Mouse (Mus musculus): ENCODE data around the gene Syn3. TPM values are rescaled to one million over a fixed set of nuclear protein-coding genes. Genes with fewer than 3 reads are reported as not detected.
"Not testable (repeated sequence)": the region's sequence is repeated elsewhere in the genome, so short reads cannot be mapped to it uniquely, and the experiment has no call there.

Gene Syn3
- total RNA-seq, 2 experiments from 2014 or later: 0.62 TPM; not detected in 1

- ATAC-seq (replicated peaks; ENCODE audit: poor library complexity): peak; percentile 80
Observed at GRCm38 (mm10) chr10:86473637-86474154, 25.0 kb downstream of the Syn3 start.

GRCm38 (mm10) chr10:86468612-86469546 is 29.8 kb downstream of the Syn3 start:
- ATAC-seq (replicated peaks; ENCODE audit: poor library complexity): peak; percentile 45; the same call in 1 of the 2 replicates

GRCm38 (mm10) chr10:86463538-86464199 is 35.0 kb downstream of the Syn3 start:
- ATAC-seq (replicated peaks; ENCODE audit: poor library complexity): peak; percentile 95

GRCm38 (mm10) chr10:86459643-86460042 is 39.1 kb downstream of the Syn3 start:
- no peak for ATAC-seq (replicated peaks; ENCODE audit: poor library complexity)

- no peak for ATAC-seq (replicated peaks; ENCODE audit: poor library complexity)
Observed at GRCm38 (mm10) chr10:86457665-86458209, 41.0 kb downstream of the Syn3 start.

- no peak for ATAC-seq (replicated peaks; ENCODE audit: poor library complexity)
Observed at GRCm38 (mm10) chr10:86457195-86457594, 41.5 kb downstream of the Syn3 start.

GRCm38 (mm10) chr10:86455296-86456055 is 43.2 kb downstream of the Syn3 start:
- no peak for ATAC-seq (replicated peaks; ENCODE audit: poor library complexity)

GRCm38 (mm10) chr10:86452326-86452995 is 46.2 kb downstream of the Syn3 start:
- ATAC-seq (replicated peaks; ENCODE audit: poor library complexity): peak; percentile 95

GRCm38 (mm10) chr10:86451294-86451693 is 47.4 kb downstream of the Syn3 start:
- ATAC-seq (replicated peaks; ENCODE audit: poor library complexity): no peak

- ATAC-seq (replicated peaks; ENCODE audit: poor library complexity): no peak
Observed at GRCm38 (mm10) chr10:86446649-86447048, 52.0 kb downstream of the Syn3 start.

GRCm38 (mm10) chr10:86445207-86445606 is 53.5 kb downstream of the Syn3 start:
- ATAC-seq (replicated peaks; ENCODE audit: poor library complexity): 0 out of 2 replicates have a peak, but pooled peaks have one; percentile 26

GRCm38 (mm10) chr10:86444665-86445064 is 54.0 kb downstream of the Syn3 start:
- ATAC-seq (replicated peaks; ENCODE audit: poor library complexity): no peak

- ATAC-seq (replicated peaks; ENCODE audit: poor library complexity): no peak
Observed at GRCm38 (mm10) chr10:86441765-86442164, 56.9 kb downstream of the Syn3 start.

- no peak for ATAC-seq (replicated peaks; ENCODE audit: poor library complexity)
Observed at GRCm38 (mm10) chr10:86439640-86440039, 59.1 kb downstream of the Syn3 start.

GRCm38 (mm10) chr10:86437294-86437693 is 61.4 kb downstream of the Syn3 start:
- no peak for ATAC-seq (replicated peaks; ENCODE audit: poor library complexity)

- ATAC-seq (replicated peaks; ENCODE audit: poor library complexity): not testable (repeated sequence)
Observed at GRCm38 (mm10) chr10:86435006-86435405, 63.7 kb downstream of the Syn3 start.

- ATAC-seq (replicated peaks; ENCODE audit: poor library complexity): no peak
Observed at GRCm38 (mm10) chr10:86429651-86430050, 69.0 kb downstream of the Syn3 start.

- ATAC-seq (replicated peaks; ENCODE audit: poor library complexity): no peak
Observed at GRCm38 (mm10) chr10:86427956-86428355, 70.7 kb downstream of the Syn3 start.

- no peak for ATAC-seq (replicated peaks; ENCODE audit: poor library complexity)
Observed at GRCm38 (mm10) chr10:86425690-86426530, 72.8 kb downstream of the Syn3 start.

Data from megakaryocyte progenitor cell, adult 5-6 weeks (primary cell).